Mouse (Mus musculus): ENCODE measurements at regions not wholly inside any gene's neighbourhood (a gene's known extent, or its start where the extent isn't known, plus 50 kb on each side); places are given as distances from the start of the nearest gene placed in this dataset.

- ATAC-seq (ENCODE audit: low FRiP score, low read depth): no peak
- DNase-seq (ENCODE audit: low spot score): no peak
- Histone ChIP-seq H3K4me3 (replicated peaks; ENCODE audit: low read length) (no peak overlapping the region), H3K9ac (ENCODE audit: low read depth, low read length, severe bottlenecking) (no peak overlapping the region), H3K9me3 (ENCODE audit: control insufficient read depth, low read length) (no peaks in the 10 kb centered on the region), H3K27me3 (ENCODE audit: control insufficient read depth, insufficient read depth, low read length) (no peaks in the 10 kb centered on the region), H3K36me3 (ENCODE audit: control insufficient read depth, insufficient read depth, low read length) (no peaks in the 10 kb centered on the region), H3K4me1 (ENCODE audit: control insufficient read depth, insufficient read depth, low read length) (no peaks in the 10 kb centered on the region), H3K27ac (replicated peaks; ENCODE audit: low read depth, low read length) (no peak overlapping the region), H3K4me2 (replicated peaks; ENCODE audit: low read depth, low read length, severe bottlenecking) (no peak overlapping the region)
- 89% methylated on average over 1 of the region's 1 CpGs for WGBS
- no peak for TF ChIP-seq POLR2A (IDR thresholded peaks at IDR 0.05; ENCODE audit: borderline replicate concordance, extremely low read depth, insufficient read depth, insufficient read length)
Observed at GRCm38 (mm10) chr7:95787543-95787942, 383.5 kb upstream of the Tenm4 start.

- H3K27me3 ChIP-seq (ENCODE audit: control insufficient read depth, insufficient read depth, low read length): no peaks in the 10 kb centered on the region
- no peak for TF ChIP-seq POLR2A (IDR thresholded peaks at IDR 0.05; ENCODE audit: borderline replicate concordance, extremely low read depth, insufficient read depth, insufficient read length)
- H3K4me1 ChIP-seq (ENCODE audit: control insufficient read depth, insufficient read depth, low read length): no peaks in the 10 kb centered on the region
- no peaks in the 10 kb centered on the region for H3K9me3 ChIP-seq (ENCODE audit: control insufficient read depth, low read length)
- no peak overlapping the region for H3K27ac ChIP-seq (replicated peaks; ENCODE audit: low read depth, low read length)
- WGBS: 79% methylated on average over 3 of the region's 3 CpGs
- no peak overlapping the region for H3K4me2 ChIP-seq (replicated peaks; ENCODE audit: low read depth, low read length, severe bottlenecking)
- DNase-seq (ENCODE audit: low spot score) (no peak), ATAC-seq (ENCODE audit: low FRiP score, low read depth) (no peak)
- H3K36me3 ChIP-seq (ENCODE audit: control insufficient read depth, insufficient read depth, low read length): no peaks in the 10 kb centered on the region
- H3K9ac ChIP-seq (ENCODE audit: low read depth, low read length, severe bottlenecking): no peak overlapping the region
- no peak overlapping the region for H3K4me3 ChIP-seq (replicated peaks; ENCODE audit: low read length)
Observed at GRCm38 (mm10) chr7:95787951-95788350, 383.1 kb upstream of the Tenm4 start.

GRCm38 (mm10) chr7:95789424-95789823, 381.6 kb upstream of the Tenm4 start:
- Histone ChIP-seq H3K27ac (replicated peaks; ENCODE audit: low read depth, low read length) (no peak overlapping the region), H3K27me3 (ENCODE audit: control insufficient read depth, insufficient read depth, low read length) (no peaks in the 10 kb centered on the region), H3K4me3 (replicated peaks; ENCODE audit: low read length) (no peak overlapping the region), H3K9ac (ENCODE audit: low read depth, low read length, severe bottlenecking) (no peak overlapping the region), H3K4me2 (replicated peaks; ENCODE audit: low read depth, low read length, severe bottlenecking) (no peak overlapping the region), H3K9me3 (ENCODE audit: control insufficient read depth, low read length) (no peaks in the 10 kb centered on the region), H3K36me3 (ENCODE audit: control insufficient read depth, insufficient read depth, low read length) (no peaks in the 10 kb centered on the region), H3K4me1 (ENCODE audit: control insufficient read depth, insufficient read depth, low read length) (no peaks in the 10 kb centered on the region)
- ATAC-seq (ENCODE audit: low FRiP score, low read depth) (no peak), DNase-seq (ENCODE audit: low spot score) (no peak)
- no peak for TF ChIP-seq POLR2A (IDR thresholded peaks at IDR 0.05; ENCODE audit: borderline replicate concordance, extremely low read depth, insufficient read depth, insufficient read length)
- 69% methylated on average over 5 of the region's 5 CpGs for WGBS

- Histone ChIP-seq H3K27ac (replicated peaks; ENCODE audit: low read depth, low read length) (no peak overlapping the region), H3K9ac (ENCODE audit: low read depth, low read length, severe bottlenecking) (no peak overlapping the region), H3K36me3 (ENCODE audit: control insufficient read depth, insufficient read depth, low read length) (no peaks in the 10 kb centered on the region), H3K4me2 (replicated peaks; ENCODE audit: low read depth, low read length, severe bottlenecking) (no peak overlapping the region), H3K4me3 (replicated peaks; ENCODE audit: low read length) (no peak overlapping the region), H3K27me3 (ENCODE audit: control insufficient read depth, insufficient read depth, low read length) (no peaks in the 10 kb centered on the region), H3K9me3 (ENCODE audit: control insufficient read depth, low read length) (no peaks in the 10 kb centered on the region), H3K4me1 (ENCODE audit: control insufficient read depth, insufficient read depth, low read length) (no peaks in the 10 kb centered on the region)
- ATAC-seq (ENCODE audit: low FRiP score, low read depth): no peak
- 50% methylated on average over 3 of the region's 3 CpGs for WGBS
- no peak for DNase-seq (ENCODE audit: low spot score)
- TF ChIP-seq POLR2A (IDR thresholded peaks at IDR 0.05; ENCODE audit: borderline replicate concordance, extremely low read depth, insufficient read depth, insufficient read length): no peak
Observed at GRCm38 (mm10) chr7:95799022-95799421, 372.0 kb upstream of the Tenm4 start.

- Histone ChIP-seq H3K4me3 (replicated peaks; ENCODE audit: low read length) (no peak overlapping the region), H3K4me1 (ENCODE audit: control insufficient read depth, insufficient read depth, low read length) (no peaks in the 10 kb centered on the region), H3K9ac (ENCODE audit: low read depth, low read length, severe bottlenecking) (no peak overlapping the region), H3K27ac (replicated peaks; ENCODE audit: low read depth, low read length) (no peak overlapping the region), H3K9me3 (ENCODE audit: control insufficient read depth, low read length) (no peaks in the 10 kb centered on the region), H3K36me3 (ENCODE audit: control insufficient read depth, insufficient read depth, low read length) (no peaks in the 10 kb centered on the region), H3K4me2 (replicated peaks; ENCODE audit: low read depth, low read length, severe bottlenecking) (no peak overlapping the region), H3K27me3 (ENCODE audit: control insufficient read depth, insufficient read depth, low read length) (no peaks in the 10 kb centered on the region)
- ATAC-seq (ENCODE audit: low FRiP score, low read depth) (no peak), DNase-seq (ENCODE audit: low spot score) (no peak)
- 11% methylated on average over 3 of the region's 3 CpGs for WGBS
- TF ChIP-seq POLR2A (IDR thresholded peaks at IDR 0.05; ENCODE audit: borderline replicate concordance, extremely low read depth, insufficient read depth, insufficient read length): no peak
Observed at GRCm38 (mm10) chr7:95809626-95810025, 361.4 kb upstream of the Tenm4 start.

GRCm38 (mm10) chr7:95810096-95810495, 360.9 kb upstream of the Tenm4 start:
- Histone ChIP-seq H3K4me3 (replicated peaks; ENCODE audit: low read length) (no peak overlapping the region), H3K27ac (replicated peaks; ENCODE audit: low read depth, low read length) (no peak overlapping the region), H3K4me1 (ENCODE audit: control insufficient read depth, insufficient read depth, low read length) (no peaks in the 10 kb centered on the region), H3K27me3 (ENCODE audit: control insufficient read depth, insufficient read depth, low read length) (no peaks in the 10 kb centered on the region), H3K9me3 (ENCODE audit: control insufficient read depth, low read length) (no peaks in the 10 kb centered on the region), H3K4me2 (replicated peaks; ENCODE audit: low read depth, low read length, severe bottlenecking) (no peak overlapping the region), H3K9ac (ENCODE audit: low read depth, low read length, severe bottlenecking) (no peak overlapping the region), H3K36me3 (ENCODE audit: control insufficient read depth, insufficient read depth, low read length) (no peaks in the 10 kb centered on the region)
- no peak for ATAC-seq (ENCODE audit: low FRiP score, low read depth)
- WGBS: 15% methylated on average over 4 of the region's 4 CpGs
- no peak for DNase-seq (ENCODE audit: low spot score)
- TF ChIP-seq POLR2A (IDR thresholded peaks at IDR 0.05; ENCODE audit: borderline replicate concordance, extremely low read depth, insufficient read depth, insufficient read length): no peak
